Comparison of ENCODE assay signal across 9 mouse cellular contexts in genomic region chr16:18036425-18036955, GRCm38 (mm10). TPM values are rescaled to one million over a fixed set of nuclear protein-coding genes. Genes with fewer than 3 reads are reported as not detected.
DNase-seq lines count a peak whose midpoint lies in the region; ATAC-seq lines count a peak whose summit lies in the region.
"Had no signal": no experiment of that assay in that cellular context is flagged by ENCODE, and none has a peak within 500 bp of the region (broad histone marks: within the 10 kb centered on the region; RNA-seq: fewer than 3 reads in every experiment).

No protein-coding gene starts in this region.

- H3K9ac ChIP-seq in midbrain, embryonic 13.5 days (replicated peaks) = no peak overlapping the region
- H3K9ac ChIP-seq: stomach, embryonic 15.5 days had no signal

- DNase-seq in layer of hippocampus, adult 11-12 months (ENCODE audit: low spot score) = peak; percentile 50
- DNase-seq in layer of hippocampus, adult 9-11 months = no peak
- peak; percentile 71 for DNase-seq in MEL-GATA-1-ER (ENCODE audit: extremely low read depth, low read depth)
- peak; percentile 67 for DNase-seq in embryo, embryonic 10.5 days (ENCODE audit: low spot score)
- peak; percentile 37 to 60 for DNase-seq in heart, postnatal 10 days
- DNase-seq in left cerebral cortex, postnatal 4 days = peak; percentile 53
- peak; percentile 92 for DNase-seq in testis, postnatal 14 days (ENCODE audit: low spot score)

- H3K9me3 ChIP-seq in midbrain, embryonic 13.5 days = no peaks in the 10 kb centered on the region
- H3K9me3 ChIP-seq: stomach, embryonic 15.5 days had no signal

- no peak overlapping the region for H3K27ac ChIP-seq in midbrain, embryonic 13.5 days
- H3K27ac ChIP-seq: stomach, embryonic 15.5 days had no signal

- no peak overlapping the region for H3K4me3 ChIP-seq in midbrain, embryonic 13.5 days (replicated peaks)
- H3K4me3 ChIP-seq: stomach, embryonic 15.5 days had no signal

- intact Hi-C loops in heart, postnatal 10 days (cut with DNase I) = no loop called here
- intact Hi-C loops in left cerebral cortex, postnatal 4 days (cut with DNase I) = no loop called here

- 0 out of 2 replicates have a peak, but pooled peaks have one; percentile 34 for ATAC-seq in midbrain, embryonic 13.5 days

- WGBS in midbrain, embryonic 13.5 days = 19% methylated on average over 16 of the region's 16 CpGs

- no peak overlapping the region for H3K4me2 ChIP-seq in midbrain, embryonic 13.5 days (replicated peaks)
- H3K4me2 ChIP-seq: stomach, embryonic 15.5 days had no signal

- no peaks in the 10 kb centered on the region for H3K4me1 ChIP-seq in midbrain, embryonic 13.5 days (replicated peaks)
- H3K4me1 ChIP-seq: stomach, embryonic 15.5 days had no signal

- H3K27me3 ChIP-seq in midbrain, embryonic 13.5 days = 0 out of 2 replicates have a peak, but pooled peaks cover 2% of the 10 kb centered on the region
- H3K27me3 ChIP-seq: stomach, embryonic 15.5 days had no signal

- H3K36me3 ChIP-seq in midbrain, embryonic 13.5 days = no peaks in the 10 kb centered on the region
- H3K36me3 ChIP-seq: stomach, embryonic 15.5 days had no signal

RNA-seq across cellular contexts. Expression of gene Dgcr6, which starts 16.2 kb away (rescaled TPM):
- 10 to 100 TPM; 42.8 to 47.4 TPM for total RNA-seq in heart, postnatal 10 days (2021)
- 10 to 100 TPM; 80.9 to 85.8 TPM for total RNA-seq in left cerebral cortex, postnatal 4 days (2021)
- polyA plus RNA-seq in midbrain, embryonic 13.5 days (2015; fragmentation: Nextera tagmentation; extraction: Ambion mirVana) = 173 and 179 TPM in 2 replicates

RNA-seq across cellular contexts. Expression of gene Prodh, which starts 53.5 kb away (rescaled TPM):
- 10 to 100 TPM in 1 of 2 experiments, 1 to 10 TPM in 1; 6.4 to 11.4 TPM for total RNA-seq in heart, postnatal 10 days (2021)
- 1 to 10 TPM; 4.8 to 6.4 TPM for total RNA-seq in left cerebral cortex, postnatal 4 days (2021)
- 4.9 and 5.2 TPM in 2 replicates for polyA plus RNA-seq in midbrain, embryonic 13.5 days (2015; fragmentation: Nextera tagmentation; extraction: Ambion mirVana)

RNA-seq across cellular contexts. Expression of gene Vpreb2, which starts 56.3 kb away (rescaled TPM):
- total RNA-seq in heart, postnatal 10 days (2021) = not detected
- not detected for total RNA-seq in left cerebral cortex, postnatal 4 days (2021)
- polyA plus RNA-seq in midbrain, embryonic 13.5 days (2015; fragmentation: Nextera tagmentation; extraction: Ambion mirVana) = not detected in 2 replicates
